Mouse (Mus musculus) 3134 (cell line): ENCODE results near the gene Gm20547.
"Not testable (repeated sequence)": the region's sequence is repeated elsewhere in the genome, so short reads cannot be mapped to it uniquely, and the experiment has no call there.

Experiments used
- DNase-seq: peaks from one replicate; pipeline ENCODE4 v3.0.0-alpha.2; 2011; ENCODE audit warnings: low spot score; ENCODE audit not compliant: insufficient read length; ENCODE audit errors: extremely low read depth

Gm20547 gene

DNA sequence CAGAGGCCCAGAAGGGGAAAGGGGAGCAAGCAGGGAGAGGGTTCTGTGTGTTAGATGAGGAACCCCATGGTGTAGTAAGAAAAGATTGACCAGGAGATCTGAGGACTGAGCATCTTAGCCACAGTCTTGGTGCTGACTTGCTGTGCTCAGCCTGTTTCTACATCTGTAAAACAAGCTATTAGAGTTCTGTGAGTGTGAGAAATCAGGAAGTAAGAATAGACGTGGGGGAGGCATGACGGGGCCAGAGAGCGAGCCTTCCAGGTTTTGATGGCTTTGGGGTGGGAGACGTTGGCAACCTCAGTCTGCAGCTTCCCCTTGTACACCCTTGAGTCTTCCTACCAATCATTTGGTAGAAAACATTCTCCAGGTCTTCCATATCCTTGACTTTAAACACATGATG, 23.2 kb downstream of the Gm20547 start:
- DNase-seq = no peak

GRCm38 (mm10) chr17:34855825-34856224, 26.0 kb downstream of the Gm20547 start:
- DNase-seq = no peak

GRCm38 (mm10) chr17:34854761-34855160, 27.1 kb downstream of the Gm20547 start:
- DNase-seq = no peak

GRCm38 (mm10) chr17:34853511-34853910, 28.3 kb downstream of the Gm20547 start:
- no peak for DNase-seq

- no peak for DNase-seq
Measured at GRCm38 (mm10) chr17:34850517-34851125, 31.2 kb downstream of the Gm20547 start.

DNA sequence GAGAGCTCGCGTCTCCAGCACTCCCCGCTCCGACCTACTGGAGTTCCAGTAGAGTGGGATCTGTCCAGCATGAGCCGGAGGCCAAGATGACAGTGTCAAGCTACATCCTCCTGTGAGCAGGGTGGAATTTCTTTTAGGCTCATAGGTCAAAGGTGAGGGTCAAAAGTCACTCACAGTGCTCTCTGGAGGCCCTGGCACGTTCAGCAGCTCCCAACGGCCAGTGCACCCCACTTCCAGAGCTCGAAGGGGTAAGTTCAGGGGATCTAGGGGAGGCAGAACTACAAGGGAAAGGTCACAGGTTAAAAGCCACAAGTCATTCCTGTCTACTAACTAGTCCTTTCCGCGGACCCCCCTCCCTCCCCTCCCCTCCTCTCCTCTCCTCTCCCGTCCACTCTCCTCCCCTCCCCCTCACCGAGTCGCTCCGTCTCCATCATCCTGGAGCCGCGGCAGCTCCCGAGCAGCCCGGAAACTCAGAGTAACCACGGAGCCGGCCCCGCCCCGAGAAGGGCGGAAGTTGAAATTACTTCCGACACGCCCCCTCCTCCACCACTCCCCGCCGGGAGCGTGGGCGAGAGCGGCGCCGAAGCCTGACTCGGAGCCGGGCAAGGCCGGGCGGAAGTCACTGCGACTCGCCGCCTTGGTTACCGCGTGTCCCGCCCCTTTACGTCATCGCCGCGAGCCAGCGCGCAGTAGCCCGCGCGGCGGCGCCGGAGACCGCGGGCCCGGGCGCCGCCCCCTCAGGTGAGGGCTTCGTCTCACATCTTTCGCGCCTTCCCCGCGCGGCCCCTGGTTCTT, 31.9 kb downstream of the Gm20547 start, which contains the start of the genes Skiv2l and Nelfe:
Gene Skiv2l (minus strand): TSS at position 489 of the 795 bp plus-strand sequence.
Gene Nelfe (plus strand): TSS at position 670 of the 795 bp plus-strand sequence.
- peak; percentile 98 for DNase-seq

DNA sequence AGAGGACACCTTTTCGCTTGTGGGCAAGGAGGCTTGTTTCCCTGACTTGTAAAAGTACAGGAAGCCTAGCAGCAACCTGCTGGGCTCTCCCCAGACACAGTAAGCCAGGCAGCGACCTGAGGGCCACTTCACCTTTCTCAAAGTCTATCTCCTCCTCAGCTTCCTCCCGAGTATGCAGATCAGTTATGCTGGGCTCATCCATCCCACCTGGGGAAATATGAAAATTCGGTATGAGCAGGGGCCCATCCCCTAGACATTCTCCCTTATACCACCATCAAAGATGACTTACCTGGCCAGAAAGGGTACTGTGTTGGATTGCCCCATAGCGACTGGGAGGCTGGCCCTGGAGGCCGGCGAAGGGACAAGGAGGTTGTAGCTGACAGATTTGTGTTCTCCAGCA, 34.2 kb downstream of the Gm20547 start:
- no peak for DNase-seq

- DNase-seq = no peak
Measured at GRCm38 (mm10) chr17:34847192-34847591, 34.6 kb downstream of the Gm20547 start.

DNA sequence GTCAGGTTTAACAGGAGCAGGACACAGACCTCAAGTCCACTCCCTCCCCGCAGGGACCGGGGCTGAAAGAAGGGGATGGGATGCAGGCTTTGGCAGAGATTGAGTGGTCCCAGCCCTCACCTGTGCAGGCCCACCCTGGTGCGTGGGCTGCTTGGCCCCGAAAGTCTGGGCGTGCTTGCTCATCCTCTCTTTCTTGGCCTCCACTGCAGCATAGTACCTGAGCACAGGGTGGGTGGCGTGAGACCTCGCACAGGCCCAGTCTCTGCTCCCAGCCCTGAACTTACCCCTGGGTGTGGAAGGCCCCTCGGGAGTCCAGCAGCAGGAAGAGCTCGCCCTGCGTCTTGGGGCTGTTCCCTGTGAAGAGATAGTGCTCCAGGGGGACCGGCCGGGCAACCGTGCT, 37.0 kb downstream of the Gm20547 start:
- no peak for DNase-seq

- no peak for DNase-seq
Measured at GRCm38 (mm10) chr17:34840736-34841307, 41.0 kb downstream of the Gm20547 start.

DNA sequence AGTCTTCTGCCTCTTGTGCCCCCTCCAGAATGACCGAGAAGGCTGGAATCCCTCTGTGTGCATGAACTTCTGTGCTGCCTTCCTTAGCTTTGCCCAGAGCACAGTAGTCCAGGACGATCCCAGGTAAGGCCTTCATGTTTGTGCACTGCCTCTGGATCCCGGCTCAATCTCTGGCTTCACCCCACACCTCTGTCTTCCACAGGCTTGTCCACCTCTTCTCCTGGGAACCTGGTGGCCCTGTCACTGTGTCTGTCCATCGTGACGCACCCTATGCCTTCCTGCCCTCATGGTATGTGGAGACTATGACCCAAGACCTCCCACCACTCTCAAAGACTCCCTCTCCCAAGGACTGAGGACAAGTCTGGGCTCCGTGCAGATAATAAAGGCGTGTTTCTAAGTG, 43.1 kb downstream of the Gm20547 start:
- DNase-seq = no peak

DNA sequence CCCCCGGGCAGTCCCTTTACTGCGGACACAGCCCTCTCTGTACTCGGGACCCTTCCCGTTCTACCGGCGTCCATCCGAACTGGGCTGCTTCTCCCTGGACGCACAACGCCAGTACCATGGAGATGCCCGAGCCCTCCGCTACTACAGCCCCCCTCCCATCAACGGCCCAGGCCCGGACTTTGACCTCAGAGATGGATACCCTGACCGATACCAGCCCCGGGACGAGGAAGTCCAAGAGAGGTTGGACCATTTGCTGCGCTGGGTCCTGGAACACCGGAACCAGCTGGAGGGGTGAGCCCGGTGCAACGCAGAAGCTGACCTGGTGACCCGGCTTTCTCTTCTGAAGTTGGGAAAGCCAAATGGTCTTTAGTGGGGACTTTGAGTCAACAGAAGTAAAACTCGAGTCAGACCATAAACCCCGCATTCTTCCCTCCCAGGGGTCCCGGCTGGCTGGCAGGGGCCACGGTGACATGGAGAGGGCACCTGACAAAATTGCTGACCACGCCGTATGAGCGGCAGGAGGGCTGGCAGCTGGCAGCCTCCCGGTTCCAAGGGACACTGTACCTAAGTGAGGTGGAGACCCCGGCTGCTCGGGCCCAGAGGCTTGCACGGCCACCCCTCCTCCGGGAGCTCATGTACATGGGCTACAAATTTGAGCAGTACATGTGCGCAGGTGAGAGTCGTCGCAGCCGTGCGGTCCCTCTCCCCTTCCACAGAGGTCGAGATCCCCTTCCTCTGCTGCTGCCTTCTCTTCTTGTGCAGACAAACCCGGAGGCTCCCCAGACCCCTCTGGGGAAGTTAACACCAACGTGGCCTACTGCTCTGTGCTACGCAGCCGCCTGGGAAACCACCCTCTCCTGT, 44.1 kb downstream of the Gm20547 start:
- no peak for DNase-seq

DNA sequence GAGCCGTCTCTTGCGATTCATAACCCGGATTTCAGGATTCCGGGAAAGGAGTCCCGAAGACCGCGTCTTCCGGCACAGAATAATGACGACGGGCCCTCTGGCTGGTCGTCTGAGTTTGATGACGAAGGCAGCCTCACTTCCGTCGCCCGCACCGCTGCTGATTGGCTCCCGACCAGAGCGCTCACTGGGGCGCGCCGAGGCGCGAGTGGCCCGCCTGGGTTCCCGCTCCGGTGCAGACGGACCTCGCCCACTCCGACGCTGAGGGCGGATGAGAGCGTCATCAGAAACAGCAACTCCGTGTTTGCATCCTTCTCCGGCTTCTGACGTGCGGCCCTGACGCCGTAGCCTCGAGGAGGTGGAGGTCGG, 45.0 kb downstream of the Gm20547 start, which contains the start of the genes Stk19 and Dxo:
Gene Stk19 (minus strand): TSS at position 90 of the 366 bp plus-strand sequence.
Gene Dxo (plus strand): TSS at position 164 of the 366 bp plus-strand sequence.
- peak; percentile 96 for DNase-seq

DNA sequence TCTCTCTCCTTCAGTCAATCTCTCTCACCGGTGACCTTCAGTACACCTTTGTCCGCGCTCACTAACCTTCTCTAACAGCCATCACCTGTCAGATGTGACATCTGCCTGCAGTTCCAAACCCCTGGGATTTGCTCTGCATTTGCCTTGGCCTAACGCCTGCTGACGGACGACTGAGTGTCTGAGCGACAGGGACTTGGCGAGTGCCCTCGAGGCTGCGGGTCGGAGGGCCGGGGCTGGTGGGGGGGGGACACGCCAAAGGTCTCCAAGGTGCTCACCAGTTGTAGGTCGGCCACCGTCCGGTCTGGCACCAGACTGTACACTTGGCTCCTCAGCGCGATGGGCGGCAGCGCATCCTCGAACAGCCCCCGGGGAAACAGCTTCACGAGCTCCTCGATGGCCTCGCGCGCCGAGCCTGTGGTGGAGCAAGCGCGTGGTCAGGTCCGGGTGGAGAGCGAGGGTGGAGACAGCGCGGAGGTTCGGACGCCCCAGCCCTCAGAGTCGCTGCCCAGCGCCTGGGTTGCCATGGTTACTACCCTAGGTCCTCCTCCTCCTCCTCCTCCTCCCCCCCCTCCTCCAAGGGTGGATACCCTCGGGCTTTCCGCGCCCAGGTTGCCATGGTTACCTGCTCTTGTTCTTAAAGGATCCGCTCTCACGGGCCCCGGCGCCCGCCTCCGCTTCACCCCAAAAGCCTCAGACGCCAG, 45.5 kb downstream of the Gm20547 start:
- no peak for DNase-seq

DNA sequence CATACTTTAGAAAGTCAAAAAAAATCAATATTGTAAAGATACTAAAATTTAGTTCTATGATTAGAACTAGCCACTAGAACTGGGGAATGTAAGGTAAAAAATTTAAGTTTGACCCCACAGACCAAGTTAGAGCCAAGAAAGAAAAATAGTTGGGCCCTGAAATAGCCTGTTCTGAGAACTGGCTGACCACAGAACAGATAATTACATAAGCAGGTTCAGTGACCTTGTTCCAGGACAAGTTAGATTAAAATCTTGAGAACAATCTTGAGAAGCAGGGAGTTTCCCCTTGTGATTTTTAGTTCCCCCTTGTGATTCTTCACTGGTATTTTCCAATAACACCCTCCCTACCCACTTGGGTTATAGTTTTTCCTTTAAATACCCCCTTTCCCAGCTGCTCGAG, 51.1 kb downstream of the Gm20547 start:
- not testable (repeated sequence) for DNase-seq

DNA sequence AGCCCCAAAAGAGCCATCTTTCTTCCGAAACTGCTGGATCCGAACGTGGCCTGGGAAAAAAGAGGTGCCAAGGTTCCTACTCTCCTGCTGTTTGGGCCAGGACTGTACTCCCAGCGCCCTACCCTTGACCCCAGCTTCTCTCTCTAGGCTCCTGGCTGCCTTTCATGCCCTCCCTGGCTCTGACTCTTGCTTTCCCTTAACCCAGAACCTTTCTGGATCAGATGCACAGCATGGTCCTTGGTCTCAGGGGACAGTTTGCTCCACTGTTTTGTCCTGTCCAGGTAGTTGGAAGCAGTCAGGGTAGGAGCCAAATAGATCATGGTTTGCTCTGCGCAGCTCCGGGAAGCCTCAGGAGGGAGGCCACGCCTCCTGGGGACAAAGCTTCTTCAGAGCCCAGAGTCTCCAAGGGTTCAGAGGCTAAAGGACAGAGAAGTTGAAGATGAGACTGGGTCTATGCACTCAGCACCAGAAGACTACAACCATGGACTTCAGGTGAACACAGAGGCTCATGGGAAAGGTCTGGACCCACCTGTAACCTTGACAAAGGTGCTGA, 66.9 kb downstream of the Gm20547 start:
- DNase-seq = no peak

- peak; percentile 38 for DNase-seq
Measured at GRCm38 (mm10) chr17:34813747-34814146, 68.1 kb downstream of the Gm20547 start.

- DNase-seq = no peak
Measured at GRCm38 (mm10) chr17:34811275-34811674, 70.6 kb downstream of the Gm20547 start.

DNA sequence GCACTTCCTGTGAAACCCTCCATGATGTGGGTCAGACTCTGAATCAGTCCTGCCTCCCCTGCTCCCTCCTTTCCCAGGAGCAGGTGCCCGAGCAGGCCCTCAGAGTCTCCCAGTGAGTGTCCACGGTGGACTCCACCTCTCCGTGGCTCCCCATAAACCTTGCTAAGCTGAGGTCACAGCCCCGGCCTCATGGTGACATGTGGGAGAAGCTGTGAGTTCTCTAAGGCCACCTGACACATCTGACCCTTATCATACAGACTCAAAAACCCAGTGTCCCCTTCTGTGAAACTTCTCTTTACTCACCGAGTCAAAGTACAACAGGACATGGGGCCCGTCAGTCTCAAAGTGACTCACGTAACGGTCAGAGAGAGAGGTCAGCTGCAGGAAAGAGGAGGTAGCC, 71.0 kb downstream of the Gm20547 start:
- DNase-seq = not testable (repeated sequence)

DNA sequence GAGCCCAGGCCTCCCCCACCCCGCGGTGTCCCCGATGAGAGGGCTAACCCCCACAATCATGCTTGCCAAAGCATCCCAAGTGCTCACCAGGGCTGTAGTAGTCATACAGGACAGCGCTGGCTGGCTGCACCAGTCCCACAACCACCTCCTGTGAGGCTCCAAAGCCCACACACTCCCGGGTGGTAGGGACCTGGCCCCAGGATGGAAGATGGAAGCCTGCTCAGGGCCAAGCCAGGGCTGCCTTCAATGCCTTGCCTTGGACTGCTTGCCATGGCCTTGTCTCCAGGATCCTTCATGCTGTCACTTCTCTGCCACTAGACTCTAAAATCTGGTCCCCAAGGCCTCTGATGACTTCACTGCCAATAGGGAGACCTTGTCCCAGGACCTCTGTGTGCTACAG, 71.4 kb downstream of the Gm20547 start:
- DNase-seq = not testable (repeated sequence)
